Mouse (Mus musculus): ENCODE measurements at regions not wholly inside any gene's neighbourhood (a gene's known extent, or its start where the extent isn't known, plus 50 kb on each side); places are given as distances from the start of the nearest gene placed in this dataset.

GRCm38 (mm10) chr6:31218139-31218750 lies 180.3 kb upstream of the Mkln1 start:
- peak; percentile 67 for DNase-seq (ENCODE audit: low spot score)

GRCm38 (mm10) chr6:31218880-31219279 lies 179.7 kb upstream of the Mkln1 start:
- no peak for DNase-seq (ENCODE audit: low spot score)

GRCm38 (mm10) chr6:31219736-31220135 lies 178.8 kb upstream of the Mkln1 start:
- no peak for DNase-seq (ENCODE audit: low spot score)

- DNase-seq (ENCODE audit: low spot score), result peak; percentile 45
Measured at GRCm38 (mm10) chr6:31220184-31220931, 178.2 kb upstream of the Mkln1 start.

- DNase-seq (ENCODE audit: low spot score), result no peak
Measured at GRCm38 (mm10) chr6:31221490-31221889, 177.0 kb upstream of the Mkln1 start.

- DNase-seq (ENCODE audit: low spot score), result no peak
Measured at GRCm38 (mm10) chr6:31222024-31222579, 176.4 kb upstream of the Mkln1 start.

GRCm38 (mm10) chr6:31227406-31227805 lies 171.1 kb upstream of the Mkln1 start:
- no peak for DNase-seq (ENCODE audit: low spot score)

- no peak for DNase-seq (ENCODE audit: low spot score)
Measured at GRCm38 (mm10) chr6:31228061-31228460, 170.5 kb upstream of the Mkln1 start.

- DNase-seq (ENCODE audit: low spot score), result no peak
Measured at GRCm38 (mm10) chr6:31231821-31232220, 166.7 kb upstream of the Mkln1 start.

GRCm38 (mm10) chr6:31233252-31233993 lies 165.1 kb upstream of the Mkln1 start:
- no peak for DNase-seq (ENCODE audit: low spot score)

- no peak for DNase-seq (ENCODE audit: low spot score)
Measured at GRCm38 (mm10) chr6:31240051-31240450, 158.5 kb upstream of the Mkln1 start.

GRCm38 (mm10) chr6:31250526-31250925 lies 148.0 kb upstream of the Mkln1 start:
- no peak for DNase-seq (ENCODE audit: low spot score)

GRCm38 (mm10) chr6:31253251-31253935 lies 145.1 kb upstream of the Mkln1 start:
- DNase-seq (ENCODE audit: low spot score), result peak; percentile 23

GRCm38 (mm10) chr6:31260645-31261345 lies 137.7 kb upstream of the Mkln1 start:
- no peak for DNase-seq (ENCODE audit: low spot score)

GRCm38 (mm10) chr6:31261797-31262540 lies 136.6 kb upstream of the Mkln1 start:
- no peak for DNase-seq (ENCODE audit: low spot score)

- DNase-seq (ENCODE audit: low spot score), result no peak
Measured at GRCm38 (mm10) chr6:31262651-31263050, 135.9 kb upstream of the Mkln1 start.

GRCm38 (mm10) chr6:31263821-31264220 lies 134.7 kb upstream of the Mkln1 start:
- no peak for DNase-seq (ENCODE audit: low spot score)

- no peak for DNase-seq (ENCODE audit: low spot score)
Measured at GRCm38 (mm10) chr6:31266441-31267040, 132.0 kb upstream of the Mkln1 start.

GRCm38 (mm10) chr6:31268057-31268456 lies 130.5 kb upstream of the Mkln1 start:
- DNase-seq (ENCODE audit: low spot score), result no peak

- DNase-seq (ENCODE audit: low spot score), result no peak
Measured at GRCm38 (mm10) chr6:31273816-31274215, 124.7 kb upstream of the Mkln1 start.
